Mouse (Mus musculus): ENCODE results near the gene Otud7b. TPM values are rescaled to one million over a fixed set of nuclear protein-coding genes. Genes with fewer than 3 reads are reported as not detected.
A peak's percentile ranks its signal among the peaks of the same experiment; 100 is the strongest.

The Otud7b gene
- polyA plus RNA-seq, 1 experiment from 2014 or later = 10.8 TPM

GRCm38 (mm10) chr3:96091966-96092365, 12.4 kb upstream of the Otud7b start:
- Histone ChIP-seq H3K27me3 (ENCODE audit: control insufficient read depth, insufficient read depth, low read length) (no peaks in the 10 kb centered on the region), H3K27ac (ENCODE audit: low read depth, low read length) (no peak overlapping the region), H3K9me3 (ENCODE audit: control insufficient read depth, low read length) (no peaks in the 10 kb centered on the region), H3K4me3 (ENCODE audit: low read depth, low read length) (no peak overlapping the region), H3K4me1 (replicated peaks; ENCODE audit: control insufficient read depth, insufficient read depth, low read length) (no peaks in the 10 kb centered on the region), H3K9ac (ENCODE audit: low read depth, low read length) (no peak overlapping the region), H3K4me2 (replicated peaks; ENCODE audit: low read depth, low read length) (no peak overlapping the region), H3K36me3 (ENCODE audit: control insufficient read depth, insufficient read depth, low read length) (no peaks in the 10 kb centered on the region)
- WGBS = 72% methylated on average over 6 of the region's 6 CpGs
- no peak for DNase-seq (ENCODE audit: low spot score)
- ATAC-seq (ENCODE audit: low FRiP score) = no peak

DNA sequence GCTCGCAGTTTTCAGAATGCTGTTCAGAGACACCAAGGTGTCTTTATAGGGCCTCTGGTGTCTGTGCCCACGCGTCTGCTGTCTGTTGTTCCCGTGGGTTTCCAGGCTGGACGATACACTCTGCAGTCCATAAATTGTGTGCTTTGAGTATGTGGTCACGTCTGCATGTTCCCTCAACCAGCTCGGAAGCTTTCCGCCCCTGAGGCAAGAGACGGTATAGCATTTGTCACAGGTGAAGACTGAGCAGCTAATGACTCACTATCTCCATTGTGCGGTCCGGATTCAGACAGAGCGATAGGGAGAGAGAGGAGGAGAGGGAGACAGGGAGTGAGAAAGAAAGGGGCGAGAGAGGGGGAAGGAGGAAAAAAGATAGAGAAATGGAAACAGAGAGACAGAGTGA, 10.8 kb upstream of the Otud7b start:
- H3K36me3 ChIP-seq (ENCODE audit: control insufficient read depth, insufficient read depth, low read length) = no peaks in the 10 kb centered on the region
- ATAC-seq (ENCODE audit: low FRiP score) (no peak), DNase-seq (ENCODE audit: low spot score) (no peak)
- H3K27me3 ChIP-seq (ENCODE audit: control insufficient read depth, insufficient read depth, low read length) = no peaks in the 10 kb centered on the region
- H3K9me3 ChIP-seq (ENCODE audit: control insufficient read depth, low read length) = no peaks in the 10 kb centered on the region
- H3K27ac ChIP-seq (ENCODE audit: low read depth, low read length) = no peak overlapping the region
- H3K9ac ChIP-seq (ENCODE audit: low read depth, low read length) = no peak overlapping the region
- H3K4me3 ChIP-seq (ENCODE audit: low read depth, low read length) = no peak overlapping the region
- WGBS = 71% methylated on average over 13 of the region's 13 CpGs
- no peak overlapping the region for H3K4me2 ChIP-seq (replicated peaks; ENCODE audit: low read depth, low read length)
- H3K4me1 ChIP-seq (replicated peaks; ENCODE audit: control insufficient read depth, insufficient read depth, low read length) = no peaks in the 10 kb centered on the region

DNA sequence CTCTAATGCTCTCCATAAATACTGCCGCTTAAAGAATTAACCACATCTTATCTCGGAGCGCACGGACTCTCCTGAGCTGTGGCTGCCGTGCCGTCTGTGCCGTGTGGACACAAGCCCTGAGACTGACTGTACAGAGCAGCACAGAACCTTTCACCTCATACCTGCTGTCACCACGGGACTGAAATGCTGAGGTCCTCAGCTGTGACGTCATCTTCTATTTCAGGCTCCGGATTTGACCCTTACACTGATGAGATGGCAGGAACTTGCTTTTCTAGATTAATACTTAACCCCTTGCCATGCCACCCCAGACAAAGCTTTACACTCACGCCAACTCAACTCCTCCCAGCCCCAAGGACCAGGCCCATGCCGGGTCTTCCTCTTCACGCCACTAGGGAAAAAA, 10.1 kb upstream of the Otud7b start:
- no peak overlapping the region for H3K4me3 ChIP-seq (ENCODE audit: low read depth, low read length)
- H3K27ac ChIP-seq (ENCODE audit: low read depth, low read length) = no peak overlapping the region
- DNase-seq (ENCODE audit: low spot score) (no peak), ATAC-seq (ENCODE audit: low FRiP score) (no peak)
- H3K9ac ChIP-seq (ENCODE audit: low read depth, low read length) = no peak overlapping the region
- H3K9me3 ChIP-seq (ENCODE audit: control insufficient read depth, low read length) = no peaks in the 10 kb centered on the region
- 84% methylated on average over 13 of the region's 13 CpGs for WGBS
- no peaks in the 10 kb centered on the region for H3K36me3 ChIP-seq (ENCODE audit: control insufficient read depth, insufficient read depth, low read length)
- H3K4me1 ChIP-seq (replicated peaks; ENCODE audit: control insufficient read depth, insufficient read depth, low read length) = no peaks in the 10 kb centered on the region
- no peak overlapping the region for H3K4me2 ChIP-seq (replicated peaks; ENCODE audit: low read depth, low read length)
- H3K27me3 ChIP-seq (ENCODE audit: control insufficient read depth, insufficient read depth, low read length) = no peaks in the 10 kb centered on the region

GRCm38 (mm10) chr3:96098168-96098567, 6.2 kb upstream of the Otud7b start:
- H3K4me3 ChIP-seq (ENCODE audit: low read depth, low read length) = no peak overlapping the region
- no peaks in the 10 kb centered on the region for H3K9me3 ChIP-seq (ENCODE audit: control insufficient read depth, low read length)
- H3K9ac ChIP-seq (ENCODE audit: low read depth, low read length) = no peak overlapping the region
- H3K27me3 ChIP-seq (ENCODE audit: control insufficient read depth, insufficient read depth, low read length) = no peaks in the 10 kb centered on the region
- no peak overlapping the region for H3K27ac ChIP-seq (ENCODE audit: low read depth, low read length)
- no peaks in the 10 kb centered on the region for H3K4me1 ChIP-seq (replicated peaks; ENCODE audit: control insufficient read depth, insufficient read depth, low read length)
- no peak overlapping the region for H3K4me2 ChIP-seq (replicated peaks; ENCODE audit: low read depth, low read length)
- no peaks in the 10 kb centered on the region for H3K36me3 ChIP-seq (ENCODE audit: control insufficient read depth, insufficient read depth, low read length)
- no peak for ATAC-seq (ENCODE audit: low FRiP score)
- 74% methylated on average over 4 of the region's 4 CpGs for WGBS
- no peak for DNase-seq (ENCODE audit: low spot score)

- Histone ChIP-seq H3K27me3 (ENCODE audit: control insufficient read depth, insufficient read depth, low read length) (no peaks in the 10 kb centered on the region), H3K4me1 (replicated peaks; ENCODE audit: control insufficient read depth, insufficient read depth, low read length) (no peaks in the 10 kb centered on the region), H3K9ac (ENCODE audit: low read depth, low read length) (no peak overlapping the region), H3K36me3 (ENCODE audit: control insufficient read depth, insufficient read depth, low read length) (no peaks in the 10 kb centered on the region), H3K4me3 (ENCODE audit: low read depth, low read length) (no peak overlapping the region), H3K4me2 (replicated peaks; ENCODE audit: low read depth, low read length) (no peak overlapping the region), H3K9me3 (ENCODE audit: control insufficient read depth, low read length) (no peaks in the 10 kb centered on the region), H3K27ac (ENCODE audit: low read depth, low read length) (no peak overlapping the region)
- ATAC-seq (ENCODE audit: low FRiP score) (no peak), DNase-seq (ENCODE audit: low spot score) (no peak)
- WGBS = 76% methylated on average over 7 of the region's 7 CpGs
Measured at GRCm38 (mm10) chr3:96098616-96099267, 5.6 kb upstream of the Otud7b start.

DNA sequence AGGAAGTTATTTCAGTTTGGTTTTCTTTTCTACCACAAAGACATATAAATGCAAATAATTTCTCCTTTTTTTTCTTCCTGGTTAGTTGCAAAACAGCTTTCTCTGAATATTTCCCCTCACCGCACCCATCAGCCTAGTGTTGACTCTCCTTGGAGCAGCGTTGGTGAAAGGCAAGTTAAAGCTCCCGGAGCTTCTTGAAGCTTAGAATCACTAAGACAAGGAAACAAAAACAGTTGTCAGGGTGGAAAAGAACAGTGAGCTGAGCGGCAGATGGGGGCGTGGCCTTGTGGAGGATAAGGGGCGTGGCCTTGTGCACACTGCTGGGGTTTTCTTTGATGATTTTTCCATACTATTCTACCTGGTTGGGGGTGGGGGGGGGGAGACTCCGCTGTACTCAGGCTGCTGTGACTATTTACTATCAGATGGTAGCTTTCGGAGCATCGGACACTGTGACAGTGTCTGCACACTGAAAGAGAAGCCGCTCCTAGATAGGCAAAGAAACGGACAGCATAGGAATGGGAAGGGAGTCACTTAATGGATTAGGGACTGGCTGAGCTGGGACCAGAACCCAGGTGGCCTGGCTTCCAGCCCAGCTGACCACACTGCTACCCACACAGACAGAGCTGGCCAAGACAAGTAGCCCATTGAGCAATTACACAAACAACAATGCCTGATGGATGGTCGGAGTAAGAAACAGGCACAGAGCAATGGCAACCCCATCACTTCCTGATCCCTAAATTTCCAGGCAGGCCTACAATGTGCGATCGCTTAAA, 2.0 kb upstream of the Otud7b start:
- ATAC-seq (ENCODE audit: low FRiP score) (no peak; the same call in 1 of the 2 replicates), DNase-seq (ENCODE audit: low spot score) (peak; percentile 77)
- H3K27ac ChIP-seq (ENCODE audit: low read depth, low read length) = no peak overlapping the region
- 0 out of 2 replicates have a peak, but pooled peaks cover 2% of the 10 kb centered on the region for H3K4me1 ChIP-seq (replicated peaks; ENCODE audit: control insufficient read depth, insufficient read depth, low read length)
- 18% methylated on average over 14 of the region's 14 CpGs for WGBS
- H3K4me2 ChIP-seq (replicated peaks; ENCODE audit: low read depth, low read length) = peak overlapping the region; percentile 36
- H3K27me3 ChIP-seq (ENCODE audit: control insufficient read depth, insufficient read depth, low read length) = no peaks in the 10 kb centered on the region
- peak overlapping the region; percentile 12; the same call in 1 of the 2 replicates for H3K4me3 ChIP-seq (ENCODE audit: low read depth, low read length)
- H3K36me3 ChIP-seq (ENCODE audit: control insufficient read depth, insufficient read depth, low read length) = no peaks in the 10 kb centered on the region
- H3K9me3 ChIP-seq (ENCODE audit: control insufficient read depth, low read length) = no peaks in the 10 kb centered on the region
- no peak overlapping the region for H3K9ac ChIP-seq (ENCODE audit: low read depth, low read length)

DNA sequence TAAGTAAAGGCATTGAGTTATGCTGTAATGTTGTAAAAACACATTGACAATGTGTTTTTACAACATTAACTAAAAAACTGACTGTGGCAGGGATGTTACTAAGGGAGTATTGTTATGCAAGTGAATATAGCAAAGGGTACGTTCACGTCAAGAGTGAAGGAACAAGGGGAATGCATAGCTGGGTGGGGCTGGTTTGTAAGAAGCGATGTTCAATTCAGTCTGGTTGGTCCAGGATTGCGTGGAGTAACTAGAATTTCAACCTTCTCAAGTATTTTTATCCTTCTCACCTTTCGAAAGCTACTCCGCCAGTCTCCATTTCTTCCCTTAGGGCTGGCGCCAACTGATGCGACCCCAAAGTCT, 446 bp upstream of the Otud7b start:
- H3K4me1 ChIP-seq (replicated peaks; ENCODE audit: control insufficient read depth, insufficient read depth, low read length) = 0 out of 2 replicates have a peak, but pooled peaks cover 2% of the 10 kb centered on the region
- peak overlapping the region; percentile 82 for H3K9ac ChIP-seq (ENCODE audit: low read depth, low read length)
- H3K4me3 ChIP-seq (ENCODE audit: low read depth, low read length) = peak overlapping the region; percentile 89
- WGBS = 4% methylated on average over 8 of the region's 8 CpGs
- H3K9me3 ChIP-seq (ENCODE audit: control insufficient read depth, low read length) = no peaks in the 10 kb centered on the region
- H3K36me3 ChIP-seq (ENCODE audit: control insufficient read depth, insufficient read depth, low read length) = no peaks in the 10 kb centered on the region
- peak overlapping the region; percentile 85 for H3K27ac ChIP-seq (ENCODE audit: low read depth, low read length)
- no peaks in the 10 kb centered on the region for H3K27me3 ChIP-seq (ENCODE audit: control insufficient read depth, insufficient read depth, low read length)
- DNase-seq (ENCODE audit: low spot score) (no peak), ATAC-seq (ENCODE audit: low FRiP score) (no peak)
- H3K4me2 ChIP-seq (replicated peaks; ENCODE audit: low read depth, low read length) = peak overlapping the region; percentile 83

- DNase-seq (ENCODE audit: low spot score) = peak; percentile 19
- 9% methylated on average over 10 of the region's 10 CpGs for WGBS
- no peaks in the 10 kb centered on the region for H3K27me3 ChIP-seq (ENCODE audit: control insufficient read depth, insufficient read depth, low read length)
- no peak for ATAC-seq (ENCODE audit: low FRiP score)
- no peaks in the 10 kb centered on the region for H3K9me3 ChIP-seq (ENCODE audit: control insufficient read depth, low read length)
- peak overlapping the region; percentile 83 for H3K4me2 ChIP-seq (replicated peaks; ENCODE audit: low read depth, low read length)
- H3K27ac ChIP-seq (ENCODE audit: low read depth, low read length) = no peak overlapping the region
- H3K4me3 ChIP-seq (ENCODE audit: low read depth, low read length) = peak overlapping the region; percentile 89
- no peaks in the 10 kb centered on the region for H3K36me3 ChIP-seq (ENCODE audit: control insufficient read depth, insufficient read depth, low read length)
- 0 out of 2 replicates have a peak, but pooled peaks cover 2% of the 10 kb centered on the region for H3K4me1 ChIP-seq (replicated peaks; ENCODE audit: control insufficient read depth, insufficient read depth, low read length)
- H3K9ac ChIP-seq (ENCODE audit: low read depth, low read length) = peak overlapping the region; percentile 82
Measured at GRCm38 (mm10) chr3:96105232-96105747, 963 bp downstream of the Otud7b start.
